Mouse (Mus musculus) liver, postnatal 0 days (tissue): Measurements from ENCODE around the gene Med22.

Experiments
- CTCF ChIP-seq: sonication (generic); IDR thresholded peaks from 2 replicates; pipeline ENCODE4 v1.5.1; 2016; ENCODE audit warnings: antibody characterized with exemption, low read depth
- EP300 ChIP-seq: IDR thresholded peaks from 2 replicates; pipeline ENCODE4 v1.6.1; 2016; ENCODE audit warnings: antibody characterized with exemption, low read depth, mild to moderate bottlenecking

DNA sequence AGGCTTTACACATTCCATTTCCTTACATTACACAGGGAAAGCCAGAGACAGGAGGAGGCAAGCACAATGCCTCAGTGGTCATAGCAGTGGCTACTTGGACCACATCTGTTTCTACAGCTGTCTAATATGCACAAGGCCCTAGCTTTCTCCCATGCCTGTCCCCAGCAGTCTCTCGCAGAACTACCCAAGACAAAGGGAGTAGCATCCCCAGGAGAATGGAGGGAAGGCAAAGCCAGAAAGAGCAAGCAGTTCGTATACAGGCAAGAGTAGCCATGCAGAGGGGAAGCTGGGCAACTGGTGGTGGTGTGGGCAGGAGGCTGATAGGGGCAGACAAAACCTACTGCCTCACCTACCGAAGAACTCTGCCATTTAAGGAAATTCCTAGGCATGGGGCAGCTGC, 4.0 kb downstream of the Med22 start:
- TF ChIP-seq CTCF (no peak), EP300 (no peak)
